Mouse (Mus musculus) bone marrow, adult 2 months (tissue): ENCODE measurements at regions not wholly inside any gene's neighbourhood (a gene's known extent, or its start where the extent isn't known, plus 50 kb on each side); places are given as distances from the start of the nearest gene placed in this dataset.

Source experiments
- CTCF ChIP-seq: fragments of 200-500 bp; IDR thresholded peaks from 2 replicates; pipeline ENCODE4 v1.5.1; 2011; ENCODE audit warnings: low read length, control low read depth; ENCODE audit not compliant: control insufficient read depth, insufficient read depth
- POLR2A ChIP-seq: fragments of 200-500 bp; IDR thresholded peaks from 2 replicates; pipeline ENCODE4 v1.6.1; 2011; ENCODE audit warnings: low read depth, mild to moderate bottlenecking, control low read depth, low read length, borderline replicate concordance; ENCODE audit not compliant: control insufficient read depth

DNA sequence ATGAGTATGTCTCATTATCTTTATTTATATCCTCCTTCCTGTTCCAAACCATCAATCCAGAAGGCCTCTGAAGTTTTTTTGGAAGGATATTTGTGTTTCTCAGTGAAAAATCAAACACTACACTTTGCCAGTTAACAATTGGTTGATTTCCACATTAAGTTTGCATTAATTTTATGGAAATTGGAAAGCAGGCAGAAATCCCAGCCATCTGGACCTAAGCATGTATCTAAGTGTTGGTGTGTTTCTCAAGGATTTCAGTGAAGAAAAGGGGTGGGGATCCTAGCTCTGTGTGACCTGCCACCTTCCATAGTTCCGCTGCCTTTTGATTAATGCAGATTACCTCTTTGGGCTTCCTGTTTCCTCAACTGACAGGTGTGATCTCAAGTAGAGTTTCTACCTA, 296.5 kb downstream of the Icos start:
- TF ChIP-seq POLR2A, result no peak
- no peak for TF ChIP-seq CTCF
